Mouse (Mus musculus) intestine, postnatal 0 days (tissue): ENCODE measurements around the gene Scn4a. TPM values are rescaled to one million over a fixed set of nuclear protein-coding genes. Genes with fewer than 3 reads are reported as not detected.

Experiments
- ATAC-seq: fragments of 200-750 bp; cut with Nextera tagmentation; 2 replicates; pipeline ENCODE4 v1.8.0; 2017; ENCODE audit warnings: mild to moderate bottlenecking, moderate TSS enrichment, moderate library complexity
- H3K27ac ChIP-seq: fragments of 300-500 bp; sonication (generic); 2 replicates; pipeline ENCODE4 v1.5.1; 2014; ENCODE audit warnings: mild to moderate bottlenecking, low read depth, low read length, moderate library complexity
- H3K27me3 ChIP-seq: fragments of 300-500 bp; sonication (generic); replicated peaks from 2 replicates; pipeline ENCODE4 v1.6.1; 2014; ENCODE audit warnings: low read length, mixed read lengths; ENCODE audit not compliant: control insufficient read depth, insufficient read depth
- H3K36me3 ChIP-seq: fragments of 300-500 bp; sonication (generic); 2 replicates; pipeline ENCODE4 v1.6.1; 2014; ENCODE audit warnings: mild to moderate bottlenecking, moderate library complexity; ENCODE audit not compliant: control insufficient read depth, insufficient read depth
- H3K4me1 ChIP-seq: fragments of 300-500 bp; sonication (generic); replicated peaks from 2 replicates; pipeline ENCODE4 v1.6.1; 2014; ENCODE audit warnings: antibody characterized with exemption, low read length, mixed read lengths; ENCODE audit not compliant: control insufficient read depth, insufficient read depth
- H3K4me2 ChIP-seq: fragments of 300-500 bp; sonication (generic); replicated peaks from 2 replicates; pipeline ENCODE4 v1.6.1; 2014; ENCODE audit warnings: low read depth, mild to moderate bottlenecking, moderate library complexity
- H3K4me3 ChIP-seq: fragments of 300-500 bp; sonication (generic); 2 replicates; pipeline ENCODE4 v1.5.1; 2014; ENCODE audit warnings: low read depth, low read length
- H3K9ac ChIP-seq: fragments of 300-500 bp; sonication (generic); 2 replicates; pipeline ENCODE4 v1.6.1; 2014; ENCODE audit warnings: mild to moderate bottlenecking, low read depth, low read length
- H3K9me3 ChIP-seq: fragments of 300-500 bp; sonication (generic); 2 replicates; pipeline ENCODE4 v1.6.1; 2016; ENCODE audit warnings: mixed run types; ENCODE audit not compliant: control insufficient read depth
- CTCF ChIP-seq: sonication (generic); IDR thresholded peaks from 2 replicates; pipeline ENCODE4 v1.5.1; 2016; ENCODE audit warnings: low read depth, mild to moderate bottlenecking, control low read depth, antibody characterized with exemption, moderate library complexity
- WGBS: fragments of 180-500 bp; shearing (Covaris S2); extraction: QIAGEN DNeasy Blood & Tissue Kit; methylation state at CpG from one replicate; pipeline ENCODE4 v1.1.7; 2014; 5-methylcytosine and 5-hydroxymethylcytosine counted together
- polyA plus RNA-seq: library from polyadenylated mRNA; unstranded; fragments of >200 nt; fragmentation: Nextera tagmentation; extraction: Ambion mirVana; gene quantifications from 2 replicates; pipeline ENCODE4 v1.2.1, GENCODE M21; 2015

Gene Scn4a
- polyA plus RNA-seq, 1 experiment from 2014 or later: 0.01 TPM

DNA sequence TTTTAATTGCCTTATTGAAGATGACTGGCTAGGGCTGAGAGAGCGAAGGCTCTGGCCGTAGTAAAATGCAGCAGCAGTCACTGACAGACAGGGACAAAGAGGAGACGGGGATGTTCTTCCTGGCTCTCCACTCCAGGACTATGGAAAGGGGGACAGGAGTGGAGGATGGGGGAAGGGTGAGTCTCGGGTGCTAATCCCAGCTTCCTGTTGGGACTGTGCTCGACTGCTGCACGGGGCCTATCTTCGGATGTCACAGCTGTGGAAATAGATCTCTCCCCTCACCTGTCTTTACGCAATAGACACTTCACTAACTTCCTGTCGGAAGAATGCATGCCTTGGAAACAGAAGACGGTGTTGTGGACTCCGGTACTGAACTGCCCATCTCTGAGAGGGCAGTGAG is 20.9 kb upstream of the Scn4a start:
- ATAC-seq: no peak; the same call in 1 of the 2 replicates

DNA sequence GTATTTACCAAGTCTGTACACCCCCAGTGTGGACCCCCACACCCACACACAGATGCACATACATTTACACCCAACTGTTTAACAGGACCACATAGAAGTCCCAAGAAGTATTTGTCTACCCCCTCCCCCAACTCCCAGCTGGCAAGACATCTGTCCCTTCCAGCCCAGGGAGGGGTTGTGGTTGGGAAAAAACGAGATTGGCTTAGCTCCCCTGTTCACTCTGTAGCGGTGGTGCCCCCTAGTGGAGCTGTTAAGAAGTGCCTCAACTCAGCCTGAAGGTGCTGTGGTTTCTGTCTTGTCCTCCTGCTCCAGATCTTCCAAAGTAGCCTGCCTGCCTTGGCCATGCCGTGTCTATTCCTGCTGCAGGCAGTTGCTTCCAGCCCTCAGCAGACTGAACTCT is 13.2 kb upstream of the Scn4a start:
- ATAC-seq: no peak
- Histone ChIP-seq H3K27ac (no peak overlapping the region), H3K9ac (no peak overlapping the region), H3K4me2 (no peak overlapping the region), H3K9me3 (no peaks in the 10 kb centered on the region), H3K4me3 (no peak overlapping the region), H3K27me3 (no peaks in the 10 kb centered on the region), H3K4me1 (no peaks in the 10 kb centered on the region), H3K36me3 (no peaks in the 10 kb centered on the region)
- WGBS: 11% methylated on average over 3 of the region's 3 CpGs
- peak; percentile 86 for TF ChIP-seq CTCF

More for the DNA sequence above, 20.9 kb upstream of the Scn4a start:
- Histone ChIP-seq H3K4me3 (no peak overlapping the region), H3K4me2 (no peak overlapping the region), H3K4me1 (0 out of 2 replicates have a peak, but pooled peaks cover 3% of the 10 kb centered on the region), H3K9ac (no peak overlapping the region), H3K36me3 (no peaks in the 10 kb centered on the region), H3K27ac (no peak overlapping the region), H3K9me3 (no peaks in the 10 kb centered on the region), H3K27me3 (no peaks in the 10 kb centered on the region)
- TF ChIP-seq CTCF: no peak
- WGBS: 42% methylated on average over 11 of the region's 11 CpGs

GRCm38 (mm10) chr11:106365366-106365765 is 12.3 kb upstream of the Scn4a start, which contains the start of gene Prr29:
TSS of gene Prr29 (plus strand) at chr11:106365472.
- Histone ChIP-seq H3K4me3 (no peak within 1 kb of the TSS), H3K27ac (no peak within 1 kb of the TSS), H3K9me3 (no peaks in the 10 kb centered on the region), H3K27me3 (no peaks in the 10 kb centered on the region), H3K9ac (no peak within 1 kb of the TSS), H3K4me1 (no peaks in the 10 kb centered on the region), H3K36me3 (no peaks in the 10 kb centered on the region), H3K4me2 (0 out of 2 replicates have a peak within 1 kb of the TSS, but pooled peaks have one; percentile 6)
- 46% methylated on average over 10 of the region's 10 CpGs for WGBS
- ATAC-seq: 0 out of 2 replicates have a peak, but pooled peaks have one; percentile 22
- no peak for TF ChIP-seq CTCF

DNA sequence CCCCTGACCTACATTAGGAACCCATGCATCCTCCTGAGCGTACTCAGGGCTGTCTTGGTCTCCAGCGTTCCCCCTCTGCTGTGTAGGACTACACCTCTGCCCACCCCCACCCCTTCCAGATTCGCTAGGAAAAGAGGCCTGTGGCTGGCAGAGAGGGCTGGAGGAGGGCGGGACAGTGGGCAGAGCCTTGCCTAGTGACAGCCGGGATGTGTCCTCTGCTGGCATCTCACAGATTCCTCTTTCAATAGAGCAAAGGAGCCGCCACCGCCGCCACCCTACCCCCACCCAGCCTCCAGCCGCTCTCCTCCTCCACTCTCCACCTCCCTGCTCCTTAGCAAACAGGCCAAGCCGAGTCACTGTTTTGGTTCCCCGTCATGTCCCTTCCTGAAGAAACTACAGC is 11.6 kb upstream of the Scn4a start:
- TF ChIP-seq CTCF: no peak
- H3K27ac ChIP-seq: no peak overlapping the region
- 14% methylated on average over 11 of the region's 11 CpGs for WGBS
- H3K9ac ChIP-seq: no peak overlapping the region
- H3K36me3 ChIP-seq: no peaks in the 10 kb centered on the region
- no peak for ATAC-seq
- no peaks in the 10 kb centered on the region for H3K4me1 ChIP-seq
- H3K27me3 ChIP-seq: no peaks in the 10 kb centered on the region
- H3K4me3 ChIP-seq: no peak overlapping the region
- no peaks in the 10 kb centered on the region for H3K9me3 ChIP-seq
- H3K4me2 ChIP-seq: 0 out of 2 replicates have a peak overlapping the region, but pooled peaks have one; percentile 6

GRCm38 (mm10) chr11:106359350-106359749 is 6.3 kb upstream of the Scn4a start:
- H3K4me3 ChIP-seq: no peak overlapping the region
- 36% methylated on average over 5 of the region's 5 CpGs for whole genome bisulfite sequencing
- no peaks in the 10 kb centered on the region for H3K9me3 ChIP-seq
- no peak for ATAC-seq
- TF ChIP-seq CTCF: peak; percentile 53
- H3K27me3 ChIP-seq: no peaks in the 10 kb centered on the region
- no peak overlapping the region for H3K4me2 ChIP-seq
- no peak overlapping the region for H3K27ac ChIP-seq
- no peak overlapping the region for H3K9ac ChIP-seq
- H3K4me1 ChIP-seq: no peaks in the 10 kb centered on the region
- H3K36me3 ChIP-seq: no peaks in the 10 kb centered on the region

DNA sequence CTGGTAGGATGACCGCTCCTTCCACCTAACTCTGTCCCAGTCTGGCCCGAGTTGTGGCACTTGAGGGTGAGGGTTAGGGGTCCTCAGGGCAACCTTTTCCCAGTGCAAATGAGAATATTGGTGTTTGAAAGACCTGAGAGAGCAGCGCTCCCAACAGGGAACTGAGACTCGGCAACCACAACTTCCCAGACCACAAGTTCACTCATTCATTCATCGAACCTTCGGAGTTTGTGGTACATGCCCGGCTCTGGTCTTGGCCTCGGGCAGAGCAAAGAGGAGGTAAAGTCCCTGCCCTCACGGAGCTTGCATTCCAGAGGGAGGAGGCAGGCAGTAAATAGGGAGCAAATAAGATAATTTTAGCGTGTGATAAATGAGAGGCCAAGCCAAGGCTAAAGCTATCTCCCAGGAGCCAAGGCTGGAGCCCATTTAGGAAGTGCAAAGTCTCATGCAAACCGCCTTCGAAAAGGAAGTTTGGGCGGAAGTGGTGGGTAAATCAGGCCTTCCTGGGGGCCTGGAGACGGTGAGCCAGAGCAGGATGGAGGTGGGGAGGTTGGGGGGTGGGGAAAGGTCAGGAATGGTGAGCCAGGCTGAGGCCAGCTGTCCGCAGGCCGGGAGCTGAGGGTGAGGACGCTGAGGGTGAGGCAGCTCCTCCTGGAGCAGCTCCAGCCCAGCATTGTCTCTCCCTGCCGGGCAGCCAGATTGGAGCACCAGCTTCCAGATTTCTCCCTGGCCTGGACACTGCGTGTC is 2.5 kb upstream of the Scn4a start:
- Histone ChIP-seq H3K9ac (no peak overlapping the region), H3K4me2 (no peak overlapping the region), H3K4me1 (no peaks in the 10 kb centered on the region), H3K27ac (no peak overlapping the region), H3K36me3 (no peaks in the 10 kb centered on the region), H3K27me3 (no peaks in the 10 kb centered on the region), H3K9me3 (no peaks in the 10 kb centered on the region), H3K4me3 (no peak overlapping the region)
- no peak for TF ChIP-seq CTCF
- 46% methylated on average over 19 of the region's 19 CpGs for WGBS
- ATAC-seq: no peak
